Mouse (Mus musculus) kidney, postnatal 25 days (tissue): Measurements from ENCODE around the gene Sesn1.
"Not testable (repeated sequence)": the region's sequence is repeated elsewhere in the genome, so short reads cannot be mapped to it uniquely, and the experiment has no call there.

Experiments used
- DNase-seq, 2 experiments: peaks; one replicate each; pipeline ENCODE4 v3.0.0; 2021; ENCODE audit warnings: mixed read lengths in 2 of 2

Gene Sesn1

GRCm38 (mm10) chr10:41822573-41823281, 13.0 kb downstream of the Sesn1 start:
- DNase-seq: no peak

GRCm38 (mm10) chr10:41823282-41823675, 13.5 kb downstream of the Sesn1 start:
- not testable (repeated sequence) for DNase-seq

GRCm38 (mm10) chr10:41823916-41824315, 14.2 kb downstream of the Sesn1 start:
- DNase-seq: no peak

GRCm38 (mm10) chr10:41825041-41825440, 15.3 kb downstream of the Sesn1 start:
- no peak for DNase-seq

GRCm38 (mm10) chr10:41825996-41826395, 16.3 kb downstream of the Sesn1 start:
- no peak for DNase-seq

GRCm38 (mm10) chr10:41826526-41827116, 16.9 kb downstream of the Sesn1 start:
- no peak for DNase-seq

- no peak for DNase-seq
These were observed 18.0 kb downstream of the Sesn1 start for GRCm38 (mm10) chr10:41827784-41828183.

GRCm38 (mm10) chr10:41829191-41829590, 19.5 kb downstream of the Sesn1 start:
- no peak for DNase-seq

GRCm38 (mm10) chr10:41829980-41830379, 20.2 kb downstream of the Sesn1 start:
- DNase-seq: no peak

GRCm38 (mm10) chr10:41830445-41830844, 20.7 kb downstream of the Sesn1 start:
- no peak for DNase-seq

GRCm38 (mm10) chr10:41830851-41831522, 21.3 kb downstream of the Sesn1 start:
- peak; percentile 74 to 78 for DNase-seq

GRCm38 (mm10) chr10:41832191-41832590, 22.5 kb downstream of the Sesn1 start:
- DNase-seq: no peak

GRCm38 (mm10) chr10:41834131-41834530, 24.4 kb downstream of the Sesn1 start:
- no peak for DNase-seq

GRCm38 (mm10) chr10:41838911-41839310, 29.2 kb downstream of the Sesn1 start:
- DNase-seq: no peak

- DNase-seq: no peak
These were observed 38.0 kb downstream of the Sesn1 start for GRCm38 (mm10) chr10:41847737-41848136.

- no peak for DNase-seq
These were observed 39.0 kb downstream of the Sesn1 start for GRCm38 (mm10) chr10:41848721-41849120.

- DNase-seq: no peak
These were observed 50.1 kb downstream of the Sesn1 start for GRCm38 (mm10) chr10:41859820-41860219.

- DNase-seq: no peak
These were observed 50.5 kb downstream of the Sesn1 start for GRCm38 (mm10) chr10:41860275-41860688.

- no peak for DNase-seq
These were observed 53.3 kb downstream of the Sesn1 start for GRCm38 (mm10) chr10:41863053-41863452.

GRCm38 (mm10) chr10:41866069-41866837, 56.5 kb downstream of the Sesn1 start:
- peak; percentile 49 to 57 for DNase-seq

- DNase-seq: no peak
These were observed 57.1 kb downstream of the Sesn1 start for GRCm38 (mm10) chr10:41866838-41867154.

GRCm38 (mm10) chr10:41867956-41868355, 58.2 kb downstream of the Sesn1 start:
- no peak for DNase-seq

GRCm38 (mm10) chr10:41870101-41870500, 60.4 kb downstream of the Sesn1 start:
- no peak for DNase-seq
